Mouse (Mus musculus) left cerebral cortex, postnatal 4 days (tissue): Measurements from ENCODE around the gene Parp9. TPM values are rescaled to one million over a fixed set of nuclear protein-coding genes. Genes with fewer than 3 reads are reported as not detected.
"Not testable (repeated sequence)": the region's sequence is repeated elsewhere in the genome, so short reads cannot be mapped to it uniquely, and the experiment has no call there.

ENCODE experiments used
- DNase-seq: peaks from one replicate; pipeline ENCODE4 v3.0.0-alpha.2; 2022
- intact Hi-C: fragments of 180-260 bp; cut with DNase I; formaldehyde crosslinking; loops from one replicate; pipeline ENCODE4 v1.15.1; 2025
- total RNA-seq, 2 experiments: library from RNA; stranded (reverse); gene quantifications; 2 replicates each; pipeline ENCODE4 v1.2.3; 2021

The Parp9 gene
- total RNA-seq = 1 to 10 TPM; 2.0 to 2.4 TPM

DNA sequence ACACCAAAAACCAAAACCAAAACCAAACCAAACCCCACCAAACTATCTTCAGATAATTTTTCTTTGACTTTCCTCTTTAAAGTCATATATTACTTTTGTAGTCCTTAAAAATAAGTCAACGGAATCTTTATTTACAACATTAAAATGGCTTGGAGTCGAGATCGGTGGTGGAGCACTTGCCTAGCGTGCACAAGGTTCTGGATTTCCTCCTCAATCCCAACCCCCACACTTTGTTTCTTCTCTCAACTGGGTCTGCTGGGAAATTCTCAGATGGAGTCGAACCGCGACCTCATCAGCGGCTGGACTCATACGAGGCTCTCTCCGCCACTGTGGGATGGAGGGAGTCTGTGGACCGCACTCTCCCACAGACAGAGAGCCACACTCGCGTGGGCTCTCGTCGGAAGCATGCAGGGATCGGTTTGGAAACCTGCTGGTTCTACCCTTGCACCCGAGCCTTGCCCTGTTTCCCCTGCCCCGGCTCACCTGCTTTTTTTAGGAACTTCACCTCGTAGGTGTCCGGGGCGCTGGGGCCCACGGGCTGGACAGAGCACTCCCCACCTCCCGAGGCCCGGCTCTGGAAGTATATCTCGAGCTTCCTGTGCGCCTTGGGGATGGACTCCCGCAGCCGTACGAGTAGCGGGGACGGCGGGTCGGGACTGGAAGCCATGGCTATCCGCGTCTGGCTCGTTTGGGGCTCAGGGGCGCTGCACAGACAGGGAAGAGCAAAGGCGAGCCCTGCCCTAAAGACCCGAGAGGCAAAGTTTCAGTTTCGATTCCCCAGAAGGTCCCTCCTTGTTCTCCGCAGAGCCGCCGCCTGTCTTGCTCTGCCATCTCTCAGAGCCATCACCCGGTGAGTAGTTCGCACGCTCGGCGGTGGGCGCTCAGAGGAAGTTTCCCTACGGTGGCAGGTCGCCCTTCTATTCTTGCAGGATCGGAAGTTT lies at the start of gene Parp9, which contains the start of gene Dtx3l:
TSS of gene Parp9 (plus strand) at position 260 of the 941 bp plus-strand sequence.
TSS of gene Dtx3l (minus strand) at position 941 of the 941 bp plus-strand sequence.
- peak; percentile 30 for DNase-seq
- intact Hi-C loops = no loop called here

GRCm38 (mm10) chr16:35888910-35889309 lies 49.4 kb upstream of the Parp9 start:
- intact Hi-C loops = no loop called here
- DNase-seq = no peak

DNA sequence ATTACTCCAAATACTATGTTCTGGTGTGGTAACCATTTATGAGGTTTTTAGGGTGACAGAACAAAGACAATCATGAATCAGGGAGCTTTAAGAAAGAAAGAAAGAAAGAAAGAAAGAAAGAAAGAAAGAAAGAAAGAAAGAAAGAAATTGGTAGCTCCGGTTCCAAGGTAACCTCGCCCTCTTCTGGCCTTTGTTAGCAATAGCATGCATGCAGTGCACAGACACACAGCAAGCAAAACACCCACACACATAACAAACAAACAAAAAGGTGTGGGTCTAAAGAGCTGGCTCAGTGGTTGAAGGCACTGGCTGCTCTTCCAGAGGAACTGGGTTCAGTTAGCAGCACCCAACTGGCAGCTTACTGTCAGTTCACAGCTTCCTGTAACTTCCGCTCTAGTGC lies 47.6 kb upstream of the Parp9 start:
- no peak for DNase-seq
- intact Hi-C loops = no loop called here

DNA sequence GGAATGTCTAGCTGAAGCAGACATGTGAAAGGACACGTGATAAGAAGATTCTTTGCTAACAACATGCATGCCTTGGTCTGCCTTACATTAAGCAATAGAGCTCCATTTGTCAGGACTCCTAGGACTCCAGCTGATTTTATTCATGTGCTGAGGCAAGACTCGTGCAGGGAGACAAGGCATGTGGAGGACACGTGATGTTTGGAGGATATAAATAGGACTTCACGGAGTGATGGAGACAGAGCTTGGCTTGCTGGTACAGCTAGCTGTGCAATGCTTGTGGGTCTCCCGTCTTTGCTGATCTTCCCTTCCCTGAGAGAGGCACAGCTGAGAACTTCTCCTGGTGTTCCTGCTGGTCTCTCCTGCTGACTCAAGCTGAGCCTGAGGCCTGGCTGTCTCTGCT lies 46.7 kb upstream of the Parp9 start:
- intact Hi-C loops, DNase-seq: not testable (repeated sequence)

- intact Hi-C loops = no loop called here
- no peak for DNase-seq
These were observed 43.3 kb upstream of the Parp9 start for GRCm38 (mm10) chr16:35894997-35895396.

DNA sequence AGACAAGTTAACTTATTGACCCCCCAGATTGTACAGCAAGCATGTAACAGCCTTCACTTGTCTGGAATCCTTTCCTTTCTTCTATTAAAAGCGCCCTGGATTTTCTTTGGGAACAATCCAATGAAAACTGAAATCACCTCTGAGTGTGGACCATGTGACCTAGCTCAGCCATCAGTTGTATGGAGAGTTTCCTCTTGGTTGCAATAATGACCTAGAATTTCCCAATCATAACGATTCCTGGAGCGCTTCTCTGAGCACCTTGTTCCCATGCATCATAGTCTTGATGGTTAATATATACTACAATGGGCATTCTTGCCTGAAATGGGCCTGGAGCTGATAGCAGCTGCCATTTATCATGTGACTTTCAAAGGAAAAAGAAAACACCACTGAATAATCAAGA lies 37.7 kb upstream of the Parp9 start:
- no peak for DNase-seq
- intact Hi-C loops = no loop called here

GRCm38 (mm10) chr16:35903014-35903640 lies 35.1 kb upstream of the Parp9 start:
- intact Hi-C loops = no loop called here
- DNase-seq = no peak

GRCm38 (mm10) chr16:35904121-35904736 lies 34.0 kb upstream of the Parp9 start:
- intact Hi-C loops = no loop called here
- no peak for DNase-seq

GRCm38 (mm10) chr16:35905355-35905754 lies 32.9 kb upstream of the Parp9 start:
- intact Hi-C loops = no loop called here
- no peak for DNase-seq

DNA sequence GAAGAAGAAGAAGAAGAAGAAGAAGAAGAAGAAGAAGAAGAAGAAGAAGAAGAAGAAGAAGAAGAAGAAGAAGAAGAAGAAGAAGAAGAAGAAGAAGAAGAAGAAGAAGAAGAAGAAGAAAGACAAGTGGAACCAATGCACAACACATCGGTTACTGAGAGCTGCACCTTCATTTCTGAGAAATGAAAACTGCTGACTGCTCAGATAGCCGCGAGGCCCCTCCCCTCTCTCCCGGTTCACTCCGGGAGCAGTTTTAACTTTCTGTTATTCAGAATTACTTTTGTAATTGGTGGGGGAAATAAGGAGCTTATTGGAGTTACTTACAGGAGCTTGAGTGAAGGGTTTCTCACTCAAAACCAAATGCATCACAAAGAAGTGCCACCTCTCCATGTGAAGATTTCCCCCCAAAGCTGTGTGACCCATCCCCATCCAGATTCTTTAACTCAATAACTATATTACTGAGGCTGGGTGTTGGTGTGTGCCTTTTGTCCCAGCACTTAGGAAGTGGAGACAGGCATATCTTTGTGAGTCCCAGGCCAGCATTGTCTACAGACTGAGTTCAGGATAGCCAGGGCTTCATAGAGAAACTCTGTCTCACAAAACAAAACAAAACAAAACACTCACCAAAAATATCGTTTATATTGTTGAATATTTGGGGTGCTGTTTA lies 32.3 kb upstream of the Parp9 start:
- no peak for DNase-seq
- intact Hi-C loops = no loop called here

DNA sequence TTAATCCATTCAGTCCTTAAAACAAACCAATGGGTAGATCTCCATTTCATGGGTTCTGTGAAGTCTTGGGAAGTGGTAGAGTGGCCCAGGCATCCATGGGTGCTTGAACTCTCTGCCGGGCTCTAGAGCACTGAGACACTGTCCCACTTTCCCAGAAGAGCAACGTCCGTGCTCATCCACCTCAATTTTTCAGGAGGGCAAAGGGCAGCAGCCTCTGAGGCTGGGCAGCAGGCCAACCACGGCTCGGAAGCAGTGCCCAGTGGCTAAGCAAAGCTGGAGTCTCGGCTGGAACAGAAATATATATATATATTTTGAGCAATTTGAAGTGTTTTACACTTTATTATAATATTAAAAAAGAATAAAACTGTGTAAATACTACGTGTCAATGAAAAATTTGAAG lies 31.4 kb upstream of the Parp9 start:
- intact Hi-C loops = no loop called here
- no peak for DNase-seq

DNA sequence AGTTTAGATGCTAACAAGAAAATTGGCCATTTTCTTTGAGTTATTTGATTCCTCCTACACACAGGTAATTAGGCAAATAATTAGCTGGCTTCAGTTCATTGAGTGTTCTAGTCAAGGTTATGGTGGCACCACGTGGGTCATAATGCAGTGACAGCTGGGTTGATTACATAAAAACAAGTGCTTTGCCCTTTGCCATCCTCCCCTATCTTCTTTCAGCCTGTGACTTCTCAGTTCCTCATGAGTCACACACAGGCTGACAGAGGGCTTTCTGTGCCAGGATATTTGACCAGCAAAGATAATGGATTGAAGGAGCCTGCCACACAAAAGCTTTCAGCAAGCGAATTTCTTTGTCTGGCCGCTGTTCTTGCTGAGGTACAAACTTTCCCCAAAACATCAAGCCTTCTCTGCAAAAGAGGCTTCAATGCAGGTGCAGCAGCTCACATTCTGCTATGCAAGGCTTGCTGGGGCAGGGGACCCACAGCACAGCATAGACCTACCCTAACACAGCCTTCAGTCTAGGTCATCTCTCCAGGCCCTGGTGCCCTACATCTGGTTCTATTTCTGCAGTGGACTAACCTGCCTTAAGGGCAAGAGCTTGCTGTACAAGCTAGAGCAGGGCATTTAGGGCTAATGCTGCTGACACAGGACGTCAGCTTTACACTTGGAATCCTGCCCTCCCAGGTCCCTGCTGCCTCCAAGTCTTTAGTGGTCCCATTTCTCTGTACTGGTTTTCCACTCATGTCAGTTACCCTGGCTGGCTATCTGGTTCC lies 30.7 kb upstream of the Parp9 start:
- intact Hi-C loops = no loop called here
- DNase-seq = no peak

DNA sequence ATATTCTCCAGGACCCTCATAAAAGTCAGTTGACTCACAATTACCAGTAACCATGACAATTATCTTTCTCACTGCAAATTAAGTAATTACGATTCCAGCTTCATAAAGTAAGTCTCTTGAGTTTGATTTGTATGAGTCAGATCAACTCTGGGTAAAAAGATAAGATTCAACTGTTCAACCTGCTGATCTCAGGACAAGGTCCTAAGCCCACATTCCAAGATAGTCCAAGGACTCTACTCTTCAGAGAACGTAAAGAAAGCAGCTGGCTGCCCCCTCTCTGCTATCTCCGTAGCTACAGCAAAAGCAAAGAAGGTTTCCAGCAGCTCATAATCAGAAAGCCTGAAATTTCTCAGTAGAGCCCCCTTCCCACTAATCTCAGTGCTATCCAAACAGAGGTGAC lies 26.8 kb upstream of the Parp9 start:
- DNase-seq = no peak
- intact Hi-C loops = no loop called here

- DNase-seq = no peak
- intact Hi-C loops = no loop called here
These were observed 24.7 kb upstream of the Parp9 start for GRCm38 (mm10) chr16:35913526-35913925.

DNA sequence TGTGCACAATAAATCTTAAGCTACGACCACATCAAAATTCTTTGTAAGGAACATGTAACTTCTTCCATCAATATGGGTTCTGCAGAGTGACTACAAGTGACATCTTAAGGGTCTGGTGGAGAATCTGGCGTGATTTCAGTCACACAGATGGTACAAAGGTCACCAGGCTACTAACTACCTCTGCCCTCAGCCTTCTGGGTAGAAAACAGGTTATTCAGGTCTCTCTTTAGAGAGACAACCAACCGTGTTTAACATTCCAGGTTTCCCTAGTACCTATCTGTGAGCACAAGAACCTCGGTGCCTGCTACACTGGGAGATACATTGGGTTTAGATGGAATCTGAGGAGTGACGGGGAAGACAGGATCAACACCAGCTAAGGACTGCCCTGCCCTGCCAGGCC lies 24.0 kb upstream of the Parp9 start:
- intact Hi-C loops = no loop called here
- no peak for DNase-seq

GRCm38 (mm10) chr16:35918721-35919543 lies 19.3 kb upstream of the Parp9 start:
- no peak for DNase-seq
- intact Hi-C loops = no loop called here

GRCm38 (mm10) chr16:35921676-35922235 lies 16.5 kb upstream of the Parp9 start:
- DNase-seq = no peak
- intact Hi-C loops = no loop called here

DNA sequence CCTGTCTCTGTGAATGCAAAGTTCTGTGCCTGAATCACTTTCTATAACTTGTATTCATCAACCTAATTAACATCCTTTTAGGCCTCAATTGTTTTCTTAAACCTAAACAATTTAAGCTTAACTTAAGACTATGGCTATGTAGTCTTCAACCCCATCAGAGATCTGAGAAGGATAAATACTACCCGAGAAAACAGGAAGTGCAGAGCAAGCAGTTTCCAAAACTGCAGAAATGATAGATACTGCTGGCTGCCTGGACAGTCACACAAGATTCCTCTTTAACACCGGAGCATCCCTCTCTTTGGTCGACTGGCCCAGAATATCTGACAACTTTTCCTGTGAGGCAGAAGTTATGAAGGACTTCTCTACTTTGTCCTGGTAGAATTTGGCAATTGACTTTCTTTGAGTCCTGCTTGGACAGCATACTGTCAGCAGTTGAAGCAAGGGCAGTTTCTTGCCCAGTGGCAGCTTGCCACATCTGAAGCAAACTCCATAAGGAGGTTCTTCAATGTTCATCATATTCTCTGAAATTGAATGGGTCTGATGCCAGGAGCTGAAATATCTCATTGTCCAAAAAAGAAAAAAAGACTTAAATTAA lies 15.9 kb upstream of the Parp9 start:
- intact Hi-C loops = no loop called here

More for the DNA sequence above, 15.9 kb upstream of the Parp9 start:
- no peak for DNase-seq
